24 mouse cellular contexts compared by ENCODE assay signal in the genomic region with DNA sequence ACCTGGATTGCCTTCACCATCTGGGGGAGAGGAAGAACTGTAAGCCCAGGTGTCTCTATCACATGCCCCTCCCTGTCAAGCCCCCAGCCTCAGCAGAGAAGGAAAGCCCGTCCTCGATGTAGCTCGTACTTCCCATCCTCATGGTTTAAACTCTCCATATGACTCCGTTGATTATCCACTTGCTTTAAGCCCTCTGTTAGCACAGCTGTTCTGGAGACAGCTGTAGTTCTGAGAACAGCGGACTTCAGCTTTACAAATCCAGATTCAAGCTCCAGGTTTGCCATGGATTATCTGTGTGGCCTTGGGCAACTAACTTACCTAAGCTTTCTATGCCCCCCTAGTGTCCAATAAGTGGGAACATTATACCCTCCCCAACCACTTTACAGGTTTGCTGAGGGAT.
DNase-seq lines count a peak whose midpoint lies in the region; ATAC-seq lines count a peak whose summit lies in the region.
"Had no signal": no experiment of that assay in that cellular context is flagged by ENCODE, and none has a peak within 500 bp of the region (broad histone marks: within the 10 kb centered on the region; RNA-seq: fewer than 3 reads in every experiment).

No protein-coding gene starts in this region.

- 0 out of 2 replicates have a peak overlapping the region, but pooled peaks have one; percentile 57 for H3K27ac ChIP-seq in hindbrain, embryonic 14.5 days
- no peak overlapping the region for H3K27ac ChIP-seq in hindbrain, embryonic 13.5 days
- 0 out of 2 replicates have a peak overlapping the region, but pooled peaks have one; percentile 74 for H3K27ac ChIP-seq in midbrain, embryonic 14.5 days (replicated peaks; ENCODE audit: low read depth, low read length)
- no peak overlapping the region for H3K27ac ChIP-seq in midbrain, embryonic 11.5 days (ENCODE audit: low read depth, low read length)
- H3K27ac ChIP-seq in neural tube, embryonic 13.5 days (replicated peaks) = 0 out of 2 replicates have a peak overlapping the region, but pooled peaks have one; percentile 80
- no peak overlapping the region; the same call in 1 of the 2 replicates for H3K27ac ChIP-seq in neural tube, embryonic 15.5 days (replicated peaks)
- H3K27ac ChIP-seq: embryonic facial prominence, embryonic 13.5 days; gastrocnemius, adult 2 months; hindbrain, embryonic 12.5 days; hindbrain, postnatal 0 days had no signal

- no peak overlapping the region for H3K4me2 ChIP-seq in hindbrain, embryonic 14.5 days (replicated peaks)
- no peak overlapping the region for H3K4me2 ChIP-seq in hindbrain, embryonic 13.5 days
- H3K4me2 ChIP-seq in midbrain, embryonic 14.5 days (ENCODE audit: low read length) = no peak overlapping the region
- no peak overlapping the region for H3K4me2 ChIP-seq in midbrain, embryonic 11.5 days
- no peak overlapping the region for H3K4me2 ChIP-seq in neural tube, embryonic 13.5 days
- no peak overlapping the region for H3K4me2 ChIP-seq in neural tube, embryonic 15.5 days
- H3K4me2 ChIP-seq: embryonic facial prominence, embryonic 13.5 days; heart, embryonic 11.5 days; hindbrain, embryonic 12.5 days had no signal

- no peak for DNase-seq in hindbrain, embryonic 14.5 days (ENCODE audit: low spot score)
- DNase-seq in midbrain, embryonic 14.5 days = no peak
- DNase-seq in midbrain, embryonic 11.5 days (ENCODE audit: low spot score, missing footprints) = no peak
- no peak for DNase-seq in Muller cell, postnatal 12 days (ENCODE audit: inconsistent ontology term)
- DNase-seq: adrenal gland, adult 2 months; adrenal gland, postnatal 14 days; B cell, adult 2 months; cerebellum, adult 11 months; cerebellum, adult 2 months; cerebellum, adult 9-11 months; cerebellum, postnatal 25 days; forebrain, postnatal 0 days; gastrocnemius, adult 2 months; gastrocnemius, postnatal 14 days; heart, adult 11 months had no signal

- no peak overlapping the region for H3K9ac ChIP-seq in hindbrain, embryonic 14.5 days
- no peak overlapping the region for H3K9ac ChIP-seq in hindbrain, embryonic 13.5 days
- no peak overlapping the region for H3K9ac ChIP-seq in midbrain, embryonic 14.5 days (replicated peaks; ENCODE audit: low read length)
- no peak overlapping the region for H3K9ac ChIP-seq in midbrain, embryonic 11.5 days (ENCODE audit: low read length)
- H3K9ac ChIP-seq in neural tube, embryonic 13.5 days = no peak overlapping the region
- no peak overlapping the region for H3K9ac ChIP-seq in neural tube, embryonic 15.5 days (replicated peaks)
- H3K9ac ChIP-seq: embryonic facial prominence, embryonic 13.5 days; forebrain, postnatal 0 days; hindbrain, embryonic 12.5 days had no signal

- ATAC-seq in hindbrain, embryonic 14.5 days (ENCODE audit: low FRiP score) = no peak
- no peak for ATAC-seq in hindbrain, embryonic 13.5 days (ENCODE audit: low FRiP score)
- no peak for ATAC-seq in midbrain, embryonic 14.5 days (ENCODE audit: low FRiP score, low TSS enrichment)
- ATAC-seq in midbrain, embryonic 11.5 days (ENCODE audit: low FRiP score) = no peak
- no peak for ATAC-seq in neural tube, embryonic 13.5 days (ENCODE audit: low read depth)
- no peak for ATAC-seq in neural tube, embryonic 15.5 days (ENCODE audit: low FRiP score)
- ATAC-seq: forebrain, embryonic 14.5 days; forebrain, postnatal 0 days; hindbrain, postnatal 0 days had no signal

- WGBS in hindbrain, embryonic 14.5 days = 91% methylated on average over 5 of the region's 5 CpGs
- WGBS in hindbrain, embryonic 13.5 days = 91% methylated on average over 5 of the region's 5 CpGs
- WGBS in midbrain, embryonic 14.5 days = 93% methylated on average over 5 of the region's 5 CpGs
- whole genome bisulfite sequencing in midbrain, embryonic 11.5 days = 84% methylated on average over 5 of the region's 5 CpGs
- WGBS in neural tube, embryonic 13.5 days = 91% methylated on average over 5 of the region's 5 CpGs
- 86% methylated on average over 5 of the region's 5 CpGs for WGBS in neural tube, embryonic 15.5 days

- no peaks in the 10 kb centered on the region for H3K27me3 ChIP-seq in hindbrain, embryonic 14.5 days (ENCODE audit: control insufficient read depth, insufficient read depth, low read length)
- H3K27me3 ChIP-seq in hindbrain, embryonic 13.5 days = no peaks in the 10 kb centered on the region
- no peaks in the 10 kb centered on the region for H3K27me3 ChIP-seq in midbrain, embryonic 14.5 days (ENCODE audit: control insufficient read depth, insufficient read depth, low read length)
- no peaks in the 10 kb centered on the region for H3K27me3 ChIP-seq in midbrain, embryonic 11.5 days (ENCODE audit: control insufficient read depth, insufficient read depth, low read length)
- H3K27me3 ChIP-seq in neural tube, embryonic 13.5 days = no peaks in the 10 kb centered on the region
- no peaks in the 10 kb centered on the region for H3K27me3 ChIP-seq in neural tube, embryonic 15.5 days (replicated peaks)
- H3K27me3 ChIP-seq: embryonic facial prominence, embryonic 13.5 days; hindbrain, embryonic 12.5 days had no signal

- H3K4me1 ChIP-seq in hindbrain, embryonic 14.5 days (replicated peaks; ENCODE audit: control insufficient read depth, insufficient read depth, low read length) = peaks cover 26% of the 10 kb centered on the region
- H3K4me1 ChIP-seq in hindbrain, embryonic 13.5 days (replicated peaks) = peaks cover 28% of the 10 kb centered on the region
- peaks cover 29% of the 10 kb centered on the region for H3K4me1 ChIP-seq in midbrain, embryonic 14.5 days (ENCODE audit: control insufficient read depth, insufficient read depth, low read length)
- H3K4me1 ChIP-seq in midbrain, embryonic 11.5 days (ENCODE audit: control insufficient read depth, insufficient read depth, low read length) = peaks cover 7% of the 10 kb centered on the region; the same call in 1 of the 2 replicates
- peaks cover 26% of the 10 kb centered on the region for H3K4me1 ChIP-seq in neural tube, embryonic 13.5 days (replicated peaks)
- H3K4me1 ChIP-seq in neural tube, embryonic 15.5 days = peaks cover 26% of the 10 kb centered on the region

- H3K9me3 ChIP-seq in hindbrain, embryonic 14.5 days (ENCODE audit: control insufficient read depth, low read length) = no peaks in the 10 kb centered on the region
- H3K9me3 ChIP-seq in hindbrain, embryonic 13.5 days = no peaks in the 10 kb centered on the region
- no peaks in the 10 kb centered on the region for H3K9me3 ChIP-seq in midbrain, embryonic 14.5 days (ENCODE audit: control insufficient read depth, low read length)
- H3K9me3 ChIP-seq in midbrain, embryonic 11.5 days (ENCODE audit: control insufficient read depth, low read length) = no peaks in the 10 kb centered on the region
- H3K9me3 ChIP-seq in neural tube, embryonic 13.5 days = no peaks in the 10 kb centered on the region
- no peaks in the 10 kb centered on the region for H3K9me3 ChIP-seq in neural tube, embryonic 15.5 days (replicated peaks)
- H3K9me3 ChIP-seq: embryonic facial prominence, embryonic 13.5 days; G1E; hindbrain, embryonic 12.5 days had no signal

- no peaks in the 10 kb centered on the region for H3K36me3 ChIP-seq in hindbrain, embryonic 14.5 days (replicated peaks; ENCODE audit: control insufficient read depth, insufficient read depth)
- 0 out of 2 replicates have a peak, but pooled peaks cover 5% of the 10 kb centered on the region for H3K36me3 ChIP-seq in hindbrain, embryonic 13.5 days
- no peaks in the 10 kb centered on the region for H3K36me3 ChIP-seq in midbrain, embryonic 14.5 days (ENCODE audit: control insufficient read depth, insufficient read depth, low read length)
- H3K36me3 ChIP-seq in midbrain, embryonic 11.5 days (ENCODE audit: control insufficient read depth, insufficient read depth, low read length) = no peaks in the 10 kb centered on the region
- H3K36me3 ChIP-seq in neural tube, embryonic 13.5 days = peaks cover 15% of the 10 kb centered on the region; the same call in 1 of the 2 replicates
- no peaks in the 10 kb centered on the region for H3K36me3 ChIP-seq in neural tube, embryonic 15.5 days
- H3K36me3 ChIP-seq: embryonic facial prominence, embryonic 13.5 days; G1E; hindbrain, embryonic 12.5 days had no signal

- H3K4me3 ChIP-seq in hindbrain, embryonic 14.5 days (replicated peaks; ENCODE audit: low read length) = no peak overlapping the region
- H3K4me3 ChIP-seq in hindbrain, embryonic 13.5 days = no peak overlapping the region
- no peak overlapping the region for H3K4me3 ChIP-seq in midbrain, embryonic 14.5 days (replicated peaks; ENCODE audit: low read depth, low read length)
- H3K4me3 ChIP-seq in midbrain, embryonic 11.5 days (ENCODE audit: low read depth, low read length) = no peak overlapping the region
- H3K4me3 ChIP-seq in neural tube, embryonic 13.5 days = no peak overlapping the region
- no peak overlapping the region for H3K4me3 ChIP-seq in neural tube, embryonic 15.5 days (replicated peaks)
- H3K4me3 ChIP-seq: embryonic facial prominence, embryonic 13.5 days; gastrocnemius, adult 2 months; hindbrain, embryonic 12.5 days had no signal

Comparison
In these comparisons a context has a peak if more than half of its experiments do, and no peak if none do; other contexts are left out.
1. H3K27ac ChIP-seq: peak in hindbrain, embryonic 14.5 days (single experiment), midbrain, embryonic 14.5 days (single experiment) and neural tube, embryonic 13.5 days (single experiment); none in hindbrain, embryonic 13.5 days (single experiment), midbrain, embryonic 11.5 days (single experiment) and neural tube, embryonic 15.5 days (single experiment).